Comparison of ENCODE assay signal across 8 mouse cellular contexts in genomic region chr13:17693816-17694215, GRCm38 (mm10). TPM values are rescaled to one million over a fixed set of nuclear protein-coding genes. Genes with fewer than 3 reads are reported as not detected.
DNase-seq lines count a peak whose midpoint lies in the region; ATAC-seq and TF ChIP-seq lines count a peak whose summit lies in the region.

No protein-coding gene starts in this region.

- 75% methylated on average over 5 of the region's 5 CpGs for WGBS in forebrain, embryonic 10.5 days
- WGBS in forebrain, embryonic 11.5 days = 69% methylated on average over 5 of the region's 5 CpGs
- 73% methylated on average over 5 of the region's 5 CpGs for WGBS in kidney, embryonic 14.5 days
- 74% methylated on average over 5 of the region's 5 CpGs for WGBS in midbrain, embryonic 11.5 days

- H3K36me3 ChIP-seq in forebrain, embryonic 10.5 days (replicated peaks) = peaks cover 7% of the 10 kb centered on the region
- no peaks in the 10 kb centered on the region for H3K36me3 ChIP-seq in forebrain, embryonic 11.5 days (ENCODE audit: control insufficient read depth, insufficient read depth, low read length)
- peaks cover 10% of the 10 kb centered on the region for H3K36me3 ChIP-seq in E14TG2a.4 (ENCODE audit: insufficient read depth, low read length)
- H3K36me3 ChIP-seq in kidney, embryonic 14.5 days (ENCODE audit: control insufficient read depth, insufficient read depth, low read length) = peaks cover 3% of the 10 kb centered on the region; the same call in 1 of the 2 replicates
- no peaks in the 10 kb centered on the region for H3K36me3 ChIP-seq in midbrain, embryonic 11.5 days (ENCODE audit: control insufficient read depth, insufficient read depth, low read length)

- ATAC-seq in forebrain, embryonic 11.5 days (replicated peaks; ENCODE audit: low FRiP score) = no peak
- no peak for ATAC-seq in kidney, embryonic 14.5 days (ENCODE audit: low FRiP score, low TSS enrichment)
- ATAC-seq in midbrain, embryonic 11.5 days (ENCODE audit: low FRiP score) = no peak

- H3K4me1 ChIP-seq in forebrain, embryonic 10.5 days = peaks cover 15% of the 10 kb centered on the region
- H3K4me1 ChIP-seq in forebrain, embryonic 11.5 days (replicated peaks; ENCODE audit: control insufficient read depth, insufficient read depth, low read length) = no peaks in the 10 kb centered on the region
- H3K4me1 ChIP-seq in E14TG2a.4 (replicated peaks; ENCODE audit: low read depth, low read length) = peaks cover 31% of the 10 kb centered on the region
- no peaks in the 10 kb centered on the region for H3K4me1 ChIP-seq in kidney, embryonic 14.5 days (ENCODE audit: control insufficient read depth, insufficient read depth, low read length)
- H3K4me1 ChIP-seq in midbrain, embryonic 11.5 days (ENCODE audit: control insufficient read depth, insufficient read depth, low read length) = 0 out of 2 replicates have a peak, but pooled peaks cover 4% of the 10 kb centered on the region

- no peak overlapping the region for H3K9ac ChIP-seq in forebrain, embryonic 11.5 days (ENCODE audit: low read length)
- H3K9ac ChIP-seq in kidney, embryonic 14.5 days (ENCODE audit: low read depth, low read length) = no peak overlapping the region
- H3K9ac ChIP-seq in midbrain, embryonic 11.5 days (ENCODE audit: low read length) = no peak overlapping the region

- H3K27ac ChIP-seq in forebrain, embryonic 10.5 days = no peak overlapping the region
- no peak overlapping the region for H3K27ac ChIP-seq in forebrain, embryonic 11.5 days (ENCODE audit: low read depth, low read length)
- no peak overlapping the region for H3K27ac ChIP-seq in kidney, embryonic 14.5 days (ENCODE audit: low read depth, low read length)
- H3K27ac ChIP-seq in midbrain, embryonic 11.5 days (ENCODE audit: low read depth, low read length) = no peak overlapping the region

- DNase-seq in forebrain, embryonic 10.5 days (ENCODE audit: extremely low spot score, low spot score) = no peak
- DNase-seq in forebrain, embryonic 11.5 days (ENCODE audit: low spot score) = no peak
- DNase-seq in embryo, embryonic 11 days = peak; percentile 4
- peak; percentile 85 for DNase-seq in midbrain, embryonic 11.5 days (ENCODE audit: low spot score, missing footprints)
- no peak for DNase-seq in frontal cortex, postnatal 14 days (ENCODE audit: low spot score in 2 of 2)
- DNase-seq in thymus, postnatal 10 days (ENCODE audit: low spot score in 2 of 2) = no peak

- no peak for TF ChIP-seq CTCF in E14TG2a.4 (conservative IDR thresholded peaks at IDR 0.05; ENCODE audit: low read length)

- H3K4me2 ChIP-seq in forebrain, embryonic 11.5 days (ENCODE audit: low read depth, low read length, severe bottlenecking) = no peak overlapping the region
- peak overlapping the region; percentile 55 for H3K4me2 ChIP-seq in kidney, embryonic 14.5 days (replicated peaks; ENCODE audit: low read depth, low read length)
- H3K4me2 ChIP-seq in midbrain, embryonic 11.5 days = peak overlapping the region; percentile 53; the same call in 1 of the 2 replicates

- peak overlapping the region; percentile 79 for H3K4me3 ChIP-seq in forebrain, embryonic 10.5 days
- H3K4me3 ChIP-seq in forebrain, embryonic 11.5 days (ENCODE audit: low read depth, low read length) = no peak overlapping the region
- peak overlapping the region; percentile 87 for H3K4me3 ChIP-seq in E14TG2a.4 (replicated peaks; ENCODE audit: low read length)
- peak overlapping the region; percentile 62; the same call in 1 of the 2 replicates for H3K4me3 ChIP-seq in kidney, embryonic 14.5 days (ENCODE audit: low read length)
- H3K4me3 ChIP-seq in midbrain, embryonic 11.5 days (ENCODE audit: low read depth, low read length) = no peak overlapping the region

- no peaks in the 10 kb centered on the region for H3K27me3 ChIP-seq in forebrain, embryonic 10.5 days (ENCODE audit: poor library complexity, severe bottlenecking)
- no peaks in the 10 kb centered on the region for H3K27me3 ChIP-seq in forebrain, embryonic 11.5 days (ENCODE audit: control insufficient read depth, insufficient read depth, low read length)
- H3K27me3 ChIP-seq in E14TG2a.4 (ENCODE audit: insufficient read depth, low read length) = no peaks in the 10 kb centered on the region
- H3K27me3 ChIP-seq in kidney, embryonic 14.5 days (ENCODE audit: control insufficient read depth, insufficient read depth, low read length) = no peaks in the 10 kb centered on the region
- no peaks in the 10 kb centered on the region for H3K27me3 ChIP-seq in midbrain, embryonic 11.5 days (ENCODE audit: control insufficient read depth, insufficient read depth, low read length)

- no peaks in the 10 kb centered on the region for H3K9me3 ChIP-seq in forebrain, embryonic 10.5 days
- no peaks in the 10 kb centered on the region for H3K9me3 ChIP-seq in forebrain, embryonic 11.5 days (ENCODE audit: control insufficient read depth, low read length)
- no peaks in the 10 kb centered on the region for H3K9me3 ChIP-seq in E14TG2a.4 (ENCODE audit: low read length)
- H3K9me3 ChIP-seq in kidney, embryonic 14.5 days (ENCODE audit: control insufficient read depth, low read length) = no peaks in the 10 kb centered on the region
- H3K9me3 ChIP-seq in midbrain, embryonic 11.5 days (ENCODE audit: control insufficient read depth, low read length) = no peaks in the 10 kb centered on the region

RNA-seq across cellular contexts. Expression of gene Mplkip, which starts 1.2 kb away (rescaled TPM):
- polyA plus RNA-seq in forebrain, embryonic 10.5 days (2016; fragmentation: Nextera tagmentation; extraction: Ambion mirVana) = 45.9 and 46.4 TPM in 2 replicates
- polyA plus RNA-seq in forebrain, embryonic 11.5 days (2014; fragmentation: Nextera tagmentation; extraction: Ambion mirVana) = 50.7 and 52.7 TPM in 2 replicates
- 66.7 and 73.3 TPM in 2 replicates for polyA plus RNA-seq in kidney, embryonic 14.5 days (2014; fragmentation: Nextera tagmentation; extraction: Ambion mirVana)
- polyA plus RNA-seq in midbrain, embryonic 11.5 days (2014; fragmentation: Nextera tagmentation; extraction: Ambion mirVana) = 59.5 and 60.0 TPM in 2 replicates

RNA-seq across cellular contexts. Expression of gene Sugct, which starts 1.5 kb away (rescaled TPM):
- polyA plus RNA-seq in forebrain, embryonic 10.5 days (2016; fragmentation: Nextera tagmentation; extraction: Ambion mirVana) = 3.2 and 4.1 TPM in 2 replicates
- polyA plus RNA-seq in forebrain, embryonic 11.5 days (2014; fragmentation: Nextera tagmentation; extraction: Ambion mirVana) = 2.1 and 3.6 TPM in 2 replicates
- polyA plus RNA-seq in kidney, embryonic 14.5 days (2014; fragmentation: Nextera tagmentation; extraction: Ambion mirVana) = 6.3 and 6.9 TPM in 2 replicates
- polyA plus RNA-seq in midbrain, embryonic 11.5 days (2014; fragmentation: Nextera tagmentation; extraction: Ambion mirVana) = 3.0 and 3.3 TPM in 2 replicates

Comparison
In these comparisons a context has a peak if more than half of its experiments do, and no peak if none do; other contexts are left out.
1. H3K4me3 ChIP-seq: peak in forebrain, embryonic 10.5 days (single experiment), E14TG2a.4 (single experiment) and kidney, embryonic 14.5 days (single experiment); none in forebrain, embryonic 11.5 days (single experiment) and midbrain, embryonic 11.5 days (single experiment).
2. DNase-seq: peak in embryo, embryonic 11 days (single experiment) and midbrain, embryonic 11.5 days (single experiment); none in forebrain, embryonic 10.5 days (single experiment), forebrain, embryonic 11.5 days (single experiment), frontal cortex, postnatal 14 days (0 of 2) and thymus, postnatal 10 days (0 of 2).